Mouse (Mus musculus) naive thymus-derived CD4-positive, alpha-beta T cell, adult 2 months (primary cell): ENCODE data around the gene Hrh1.
"Not testable (repeated sequence)": the region's sequence is repeated elsewhere in the genome, so short reads cannot be mapped to it uniquely, and the experiment has no call there.

Experiments used
- DNase-seq: peaks from one replicate; pipeline ENCODE4 v3.0.0-alpha.2; 2011; ENCODE audit warnings: low read depth

Gene Hrh1

DNA sequence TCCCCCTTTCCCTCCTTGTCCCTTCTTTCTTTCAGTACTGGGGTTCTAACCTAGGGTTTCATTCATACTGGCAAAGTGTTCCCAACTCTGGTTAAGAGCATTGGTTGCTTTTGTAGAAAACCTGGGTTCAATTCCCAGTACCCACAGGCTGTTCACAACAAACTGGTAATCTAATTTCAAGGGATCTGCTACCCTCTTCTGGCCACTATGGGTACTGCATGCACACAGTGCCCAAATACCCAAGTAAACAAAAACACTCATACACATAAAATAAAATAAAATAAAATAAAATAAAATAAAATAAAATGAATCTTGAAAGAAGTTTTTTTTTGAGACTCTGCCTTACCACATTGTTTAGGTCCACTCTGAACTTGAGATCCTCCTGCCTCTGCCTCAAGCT, 63.8 kb downstream of the Hrh1 start:
- peak; percentile 33 for DNase-seq

DNA sequence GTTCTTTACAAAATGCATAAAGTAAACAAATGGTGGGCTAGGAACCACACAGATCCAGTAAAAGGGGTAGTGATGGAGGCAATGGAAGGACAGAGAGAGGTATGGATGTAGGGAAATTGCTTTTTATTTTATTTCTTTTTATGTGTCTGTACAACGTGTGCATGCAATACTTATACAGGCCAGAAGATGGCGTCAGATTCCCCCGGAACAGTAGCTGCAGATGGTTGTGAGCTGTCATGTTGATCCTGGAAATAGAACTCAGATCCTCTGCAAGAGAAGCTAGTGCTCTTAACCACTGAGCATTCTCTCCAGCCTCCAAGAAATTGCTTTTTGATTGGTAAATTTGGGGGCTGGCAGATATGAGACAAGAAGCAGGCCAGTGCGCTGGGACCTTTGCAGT, 65.0 kb downstream of the Hrh1 start:
- DNase-seq: peak; percentile 15

DNA sequence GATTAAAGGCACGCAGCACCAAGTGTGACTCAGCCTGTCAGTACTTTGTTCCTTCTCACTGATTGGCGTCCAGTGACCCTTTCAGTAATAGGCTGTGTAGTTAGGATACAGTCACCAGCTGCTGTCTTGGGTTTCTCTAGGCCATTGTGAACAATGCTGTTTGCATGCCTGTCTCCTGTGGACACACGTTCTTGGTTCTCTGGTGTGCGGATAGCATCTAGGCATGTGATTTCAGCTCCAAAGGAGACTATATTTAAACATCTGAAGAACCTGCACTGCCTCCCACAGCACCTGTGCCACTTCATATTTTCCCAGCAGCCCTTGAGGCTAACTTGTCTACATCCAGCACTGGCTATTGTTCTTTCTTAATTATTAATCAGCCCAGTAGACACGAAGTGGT, 75.8 kb downstream of the Hrh1 start:
- DNase-seq: no peak

DNA sequence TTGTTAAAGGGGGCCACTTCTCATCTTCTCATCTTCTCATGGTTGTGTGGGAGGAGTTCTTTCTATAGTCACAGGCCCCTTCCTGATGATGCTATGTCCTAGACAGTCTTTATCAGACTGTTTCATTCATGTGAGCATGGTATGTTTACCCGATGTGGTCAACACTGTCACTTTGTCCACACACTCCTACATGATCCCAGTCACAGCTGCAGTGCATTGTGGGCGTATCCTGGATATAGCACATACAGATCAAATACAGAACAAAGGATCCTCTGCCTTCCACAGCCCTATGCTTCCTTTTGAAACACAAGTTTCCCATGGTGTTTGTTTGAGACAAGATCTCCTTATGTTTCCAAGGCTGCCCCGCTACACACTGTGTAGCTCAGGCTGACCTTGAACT, 76.3 kb downstream of the Hrh1 start:
- DNase-seq: no peak

DNA sequence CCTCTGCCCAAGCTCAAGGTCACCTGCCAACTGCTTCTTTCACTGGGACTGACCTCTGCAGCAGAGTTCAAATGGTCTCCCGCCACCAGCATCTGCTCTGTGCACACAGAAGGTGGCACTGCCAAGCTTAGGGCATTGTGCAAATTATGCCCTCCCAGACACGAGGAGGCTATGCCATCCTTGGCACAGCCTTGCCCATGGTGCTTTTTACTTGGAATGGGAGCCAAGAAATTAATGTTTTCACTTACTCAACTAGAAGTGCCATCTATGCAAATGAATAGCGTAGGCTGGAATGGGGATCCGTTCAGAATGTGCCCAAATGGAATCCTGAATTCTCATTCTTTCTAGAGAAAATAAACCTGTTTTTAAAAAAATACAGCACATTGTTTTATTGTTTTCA, 77.2 kb downstream of the Hrh1 start:
- no peak for DNase-seq

DNA sequence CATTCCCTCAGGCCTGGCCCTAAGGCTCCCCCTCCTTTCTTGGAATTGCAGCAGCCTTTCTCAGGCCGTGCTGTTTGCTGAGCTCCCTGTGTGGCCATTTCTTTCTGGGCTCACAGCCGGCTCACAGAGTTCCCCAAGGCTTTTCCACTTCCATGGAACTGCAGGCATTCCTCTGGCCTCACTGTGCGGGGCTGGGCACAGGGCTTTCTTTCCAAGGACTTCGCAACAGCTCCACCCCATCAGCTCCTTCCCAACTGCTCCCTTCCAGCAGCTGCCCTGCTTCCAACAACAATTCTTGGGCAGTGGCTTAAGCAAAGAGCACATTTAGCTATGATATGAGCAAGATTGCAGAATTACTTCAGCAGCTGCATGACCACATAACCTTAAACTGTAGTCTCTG, 81.0 kb downstream of the Hrh1 start:
- DNase-seq: no peak

DNA sequence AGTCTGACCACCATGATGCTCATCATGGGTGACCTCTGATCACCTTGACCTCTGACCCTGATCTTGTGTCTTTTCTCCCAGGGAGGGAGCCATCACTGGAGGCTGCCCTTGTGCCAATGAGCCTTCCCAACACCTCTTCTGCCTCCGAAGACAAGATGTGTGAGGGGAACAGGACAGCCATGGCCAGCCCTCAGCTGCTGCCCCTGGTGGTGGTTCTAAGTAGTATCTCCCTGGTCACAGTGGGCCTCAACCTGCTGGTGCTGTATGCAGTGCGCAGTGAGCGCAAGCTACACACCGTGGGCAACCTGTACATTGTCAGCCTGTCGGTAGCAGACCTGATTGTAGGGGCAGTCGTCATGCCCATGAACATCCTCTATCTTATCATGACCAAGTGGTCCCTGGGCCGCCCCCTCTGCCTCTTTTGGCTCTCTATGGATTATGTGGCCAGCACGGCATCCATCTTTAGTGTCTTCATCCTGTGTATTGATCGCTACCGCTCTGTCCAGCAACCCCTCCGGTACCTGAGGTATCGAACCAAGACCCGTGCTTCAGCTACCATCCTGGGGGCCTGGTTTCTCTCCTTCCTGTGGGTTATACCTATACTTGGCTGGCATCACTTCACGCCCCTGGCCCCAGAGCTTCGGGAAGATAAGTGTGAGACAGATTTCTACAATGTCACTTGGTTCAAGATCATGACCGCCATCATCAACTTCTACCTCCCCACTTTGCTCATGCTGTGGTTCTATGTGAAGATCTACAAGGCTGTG, 82.1 kb downstream of the Hrh1 start:
- no peak for DNase-seq

DNA sequence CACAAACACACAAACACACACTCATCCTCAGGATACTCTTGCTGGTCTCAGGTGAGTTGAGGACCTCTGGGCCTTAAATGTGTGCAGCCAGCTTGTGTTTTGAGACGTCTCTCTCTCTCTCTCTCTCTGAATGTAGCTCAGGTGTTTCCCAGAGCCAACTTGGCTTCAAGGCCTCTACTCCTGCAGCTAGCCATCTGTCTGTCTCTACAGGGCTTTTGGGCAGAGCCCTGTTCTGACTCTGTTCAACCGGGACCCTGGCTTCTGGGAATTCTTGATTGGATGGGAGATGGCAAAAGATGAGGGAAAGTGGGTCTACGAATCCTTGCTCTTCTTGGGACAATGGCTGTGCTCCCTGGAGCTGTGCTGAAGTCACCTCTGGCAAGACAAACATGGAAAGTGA, 91.6 kb downstream of the Hrh1 start:
- DNase-seq: no peak

DNA sequence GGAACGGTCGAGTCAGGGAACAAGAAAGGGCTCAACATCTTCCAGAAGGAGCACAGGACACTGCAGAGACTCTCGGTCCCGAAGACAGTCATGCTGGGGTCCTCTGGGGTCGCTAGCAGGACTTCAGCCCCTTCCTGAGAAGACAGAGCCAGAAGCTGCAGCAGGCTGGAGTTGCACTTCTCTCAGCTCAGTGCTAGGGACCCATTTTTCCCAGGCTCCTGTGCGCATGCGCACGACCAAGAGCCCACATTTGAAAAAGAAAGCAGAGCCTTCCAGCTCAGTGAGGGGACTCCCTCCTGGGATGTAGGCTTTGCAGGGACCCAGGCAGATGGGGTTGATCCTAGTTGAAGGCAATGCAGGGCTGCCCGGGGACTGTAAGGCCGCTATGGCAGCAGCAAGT, 94.9 kb downstream of the Hrh1 start:
- not testable (repeated sequence) for DNase-seq

DNA sequence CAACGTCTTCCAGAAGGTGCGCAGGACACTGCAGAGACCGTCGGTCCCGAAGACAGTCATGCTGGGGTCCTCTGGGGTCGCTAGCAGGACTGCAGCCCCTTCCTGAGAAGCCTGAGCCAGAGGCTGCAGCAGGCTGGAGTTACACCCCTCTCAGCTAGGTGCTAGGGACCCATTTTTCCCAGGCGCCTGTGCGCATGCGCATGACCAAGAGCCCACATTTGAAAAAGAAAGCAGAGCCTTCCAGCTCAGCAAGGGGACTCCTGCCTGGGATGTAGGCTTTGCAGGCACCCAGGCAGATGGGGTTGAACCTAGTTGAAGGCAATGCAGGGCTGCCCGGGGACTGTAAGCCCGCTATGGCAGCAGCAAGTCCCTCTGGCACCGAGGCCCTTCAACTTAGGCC, 97.3 kb downstream of the Hrh1 start:
- DNase-seq: not testable (repeated sequence)

DNA sequence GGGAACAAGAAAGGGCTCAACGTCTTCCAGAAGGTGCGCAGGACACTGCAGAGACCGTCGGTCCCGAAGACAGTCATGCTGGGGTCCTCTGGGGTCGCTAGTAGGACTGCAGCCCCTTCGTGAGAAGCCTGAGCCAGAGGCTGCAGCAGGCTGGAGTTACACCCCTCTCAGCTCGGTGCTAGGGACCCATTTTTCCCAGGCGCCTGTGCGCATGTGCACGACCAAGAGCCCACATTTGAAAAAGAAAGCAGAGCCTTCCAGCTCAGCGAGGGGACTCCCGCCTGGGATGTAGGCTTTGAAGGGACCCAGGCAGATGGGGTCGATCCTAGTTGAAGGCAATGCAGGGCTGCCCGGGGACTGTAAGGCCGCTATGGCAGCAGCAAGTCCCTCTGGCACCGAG, 116.3 kb downstream of the Hrh1 start:
- not testable (repeated sequence) for DNase-seq

DNA sequence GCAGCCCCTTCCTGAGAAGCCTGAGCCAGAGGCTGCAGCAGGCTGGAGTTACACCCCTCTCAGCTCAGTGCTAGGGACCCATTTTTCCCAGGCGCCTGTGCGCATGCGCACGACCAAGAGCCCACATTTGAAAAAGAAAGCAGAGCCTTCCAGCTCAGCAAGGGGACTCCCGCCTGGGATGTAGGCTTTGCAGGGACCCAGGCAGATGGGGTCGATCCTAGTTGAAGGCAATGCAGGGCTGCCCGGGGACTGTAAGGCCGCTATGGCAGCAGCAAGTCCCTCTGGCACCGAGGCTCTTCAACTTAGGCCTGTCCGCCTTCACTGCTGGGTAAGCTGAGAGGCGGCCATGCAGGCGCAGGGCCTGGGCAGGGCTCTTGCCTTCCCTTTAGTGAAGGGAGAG, 131.0 kb downstream of the Hrh1 start:
- not testable (repeated sequence) for DNase-seq
